ENCODE assay signal across 25 mouse cellular contexts in genomic region chr9:43387397-43387796, GRCm38 (mm10).
DNase-seq lines count a peak whose midpoint lies in the region; ATAC-seq and TF ChIP-seq lines count a peak whose summit lies in the region.
"Had no signal": no experiment of that assay in that cellular context is flagged by ENCODE, and none has a peak within 500 bp of the region (broad histone marks: within the 10 kb centered on the region; RNA-seq: fewer than 3 reads in every experiment).

No protein-coding gene starts in this region.

- DNase-seq in hindbrain, embryonic 10.5 days (ENCODE audit: low spot score), result no peak
- DNase-seq in left cerebral cortex, postnatal 14 days (ENCODE audit: low spot score in 2 of 2), result peak; percentile 17 to 28
- no peak for DNase-seq in left cerebral cortex, adult 2 months (ENCODE audit: extremely low spot score in 1 of 2, low spot score in 2 of 2)
- peak; percentile 61 for DNase-seq in brain, adult 2 months (ENCODE audit: low read depth, low spot score)
- no peak for DNase-seq in testis, postnatal 10 days (ENCODE audit: low spot score)
- DNase-seq: adrenal gland, postnatal 10 days; adrenal gland, postnatal 36 days; B cell, adult 2 months; cerebellum, adult 11 months; cerebellum, adult 2 months; cerebellum, adult 9-11 months; cerebellum, postnatal 25 days; forebrain, postnatal 0 days; gastrocnemius, postnatal 10 days; heart, adult 11 months had no signal

- 74% methylated on average over 9 of the region's 9 CpGs for WGBS in hindbrain, embryonic 10.5 days
- 65% methylated on average over 9 of the region's 9 CpGs for WGBS in hindbrain, embryonic 16.5 days

- no peak for TF ChIP-seq CTCF in left cerebral cortex, adult 2 months (IDR thresholded peaks at IDR 0.05)

- no peak for ATAC-seq in hindbrain, embryonic 16.5 days
- ATAC-seq: forebrain, embryonic 14.5 days; forebrain, postnatal 0 days; hindbrain, postnatal 0 days; inflammation-experienced regulatory T-cells, adult 6 months; Patski had no signal

- peak overlapping the region; percentile 5; the same call in 1 of the 2 replicates for H3K27ac ChIP-seq in hindbrain, embryonic 10.5 days
- no peak overlapping the region for H3K27ac ChIP-seq in hindbrain, embryonic 16.5 days (ENCODE audit: low read depth, low read length)
- no peak overlapping the region for H3K27ac ChIP-seq in left cerebral cortex, adult 2 months
- H3K27ac ChIP-seq: embryonic facial prominence, embryonic 12.5 days; embryonic facial prominence, embryonic 15.5 days; hindbrain, embryonic 13.5 days; hindbrain, postnatal 0 days had no signal

- no peaks in the 10 kb centered on the region for H3K36me3 ChIP-seq in hindbrain, embryonic 10.5 days
- H3K36me3 ChIP-seq in hindbrain, embryonic 16.5 days (ENCODE audit: control insufficient read depth, insufficient read depth, low read length), result no peaks in the 10 kb centered on the region
- H3K36me3 ChIP-seq: embryonic facial prominence, embryonic 12.5 days; embryonic facial prominence, embryonic 15.5 days; G1E; hindbrain, embryonic 13.5 days had no signal

- no peak overlapping the region for H3K9ac ChIP-seq in hindbrain, embryonic 16.5 days (ENCODE audit: low read depth, low read length)
- H3K9ac ChIP-seq: embryonic facial prominence, embryonic 12.5 days; embryonic facial prominence, embryonic 15.5 days; forebrain, postnatal 0 days; hindbrain, embryonic 13.5 days had no signal

- intact Hi-C loops in left cerebral cortex, postnatal 14 days (cut with DNase I), result no loop called here
- intact Hi-C loops in left cerebral cortex, adult 2 months (cut with DNase I), result no loop called here

- peaks cover 33% of the 10 kb centered on the region for H3K4me1 ChIP-seq in hindbrain, embryonic 10.5 days (replicated peaks)
- peaks cover 4% of the 10 kb centered on the region; the same call in 1 of the 2 replicates for H3K4me1 ChIP-seq in hindbrain, embryonic 16.5 days (ENCODE audit: control insufficient read depth, insufficient read depth, low read depth, low read length)
- H3K4me1 ChIP-seq: embryonic facial prominence, embryonic 12.5 days had no signal

- H3K4me2 ChIP-seq in hindbrain, embryonic 16.5 days (ENCODE audit: low read length), result no peak overlapping the region
- H3K4me2 ChIP-seq: embryonic facial prominence, embryonic 12.5 days; embryonic facial prominence, embryonic 15.5 days; heart, embryonic 11.5 days; hindbrain, embryonic 13.5 days had no signal

- H3K9me3 ChIP-seq in hindbrain, embryonic 10.5 days, result no peaks in the 10 kb centered on the region
- H3K9me3 ChIP-seq in hindbrain, embryonic 16.5 days (ENCODE audit: control insufficient read depth, low read length), result 0 out of 2 replicates have a peak, but pooled peaks cover 2% of the 10 kb centered on the region
- H3K9me3 ChIP-seq: embryonic facial prominence, embryonic 12.5 days; embryonic facial prominence, embryonic 15.5 days; hindbrain, embryonic 13.5 days had no signal

- no peak overlapping the region for H3K4me3 ChIP-seq in hindbrain, embryonic 10.5 days
- no peak overlapping the region for H3K4me3 ChIP-seq in hindbrain, embryonic 16.5 days (ENCODE audit: low read length)
- H3K4me3 ChIP-seq in left cerebral cortex, adult 2 months, result no peak overlapping the region
- H3K4me3 ChIP-seq: embryonic facial prominence, embryonic 12.5 days; embryonic facial prominence, embryonic 15.5 days; hindbrain, embryonic 13.5 days had no signal

- H3K27me3 ChIP-seq in hindbrain, embryonic 10.5 days (ENCODE audit: insufficient read depth, poor library complexity, severe bottlenecking), result peaks cover 5% of the 10 kb centered on the region; the same call in 1 of the 2 replicates
- no peaks in the 10 kb centered on the region for H3K27me3 ChIP-seq in hindbrain, embryonic 16.5 days (replicated peaks; ENCODE audit: control insufficient read depth, insufficient read depth, low read length)
- H3K27me3 ChIP-seq: embryonic facial prominence, embryonic 12.5 days; embryonic facial prominence, embryonic 15.5 days had no signal

Comparison
In these comparisons a context has a peak if more than half of its experiments do, and no peak if none do; other contexts are left out.
1. DNase-seq: peak in left cerebral cortex, postnatal 14 days (2 of 2) and brain, adult 2 months (single experiment); none in hindbrain, embryonic 10.5 days (single experiment), left cerebral cortex, adult 2 months (0 of 2) and testis, postnatal 10 days (single experiment).